Mouse (Mus musculus): Measurements from ENCODE around the gene Ano4. TPM values are rescaled to one million over a fixed set of nuclear protein-coding genes. Genes with fewer than 3 reads are reported as not detected.

Gene Ano4
- polyA plus RNA-seq, 1 experiment from 2014 or later, result not detected

- TF ChIP-seq CTCF (IDR thresholded peaks at IDR 0.05), result no peak
- no peak for ATAC-seq
- no peaks in the 10 kb centered on the region for H3K27me3 ChIP-seq
- ChIA-PET POLR2A (no interaction called here), CTCF (no interaction called here)
- no peak for DNase-seq (ENCODE audit: low read depth, low spot score)
- in situ Hi-C loops (cut with MboI; ENCODE audit: low pct_unique_long_range_greater_than_20kb), result no loop called here
These were observed 376.0 kb downstream of the Ano4 start for GRCm38 (mm10) chr10:88968586-88968985.

GRCm38 (mm10) chr10:88960791-88961190, 383.8 kb downstream of the Ano4 start:
- no peak for TF ChIP-seq CTCF (IDR thresholded peaks at IDR 0.05)
- no peaks in the 10 kb centered on the region for H3K27me3 ChIP-seq
- POLR2A ChIA-PET, result no interaction called here
- ATAC-seq (no peak), DNase-seq (ENCODE audit: low read depth, low spot score) (no peak)
- CTCF ChIA-PET, result no interaction called here
- in situ Hi-C loops (cut with MboI; ENCODE audit: low pct_unique_long_range_greater_than_20kb), result no loop called here

GRCm38 (mm10) chr10:88950297-88950653, 394.3 kb downstream of the Ano4 start:
- ATAC-seq (no peak), DNase-seq (ENCODE audit: low read depth, low spot score) (no peak)
- POLR2A ChIA-PET, result no interaction called here
- no peak for TF ChIP-seq CTCF (IDR thresholded peaks at IDR 0.05)
- CTCF ChIA-PET, result no interaction called here
- in situ Hi-C loops (cut with MboI; ENCODE audit: low pct_unique_long_range_greater_than_20kb), result no loop called here
- no peaks in the 10 kb centered on the region for H3K27me3 ChIP-seq

- DNase-seq (ENCODE audit: low read depth, low spot score) (no peak), ATAC-seq (no peak)
- ChIA-PET CTCF (no interaction called here), POLR2A (no interaction called here)
- in situ Hi-C loops (cut with MboI; ENCODE audit: low pct_unique_long_range_greater_than_20kb), result no loop called here
- no peaks in the 10 kb centered on the region for H3K27me3 ChIP-seq
- no peak for TF ChIP-seq CTCF (IDR thresholded peaks at IDR 0.05)
These were observed 394.8 kb downstream of the Ano4 start for GRCm38 (mm10) chr10:88949649-88950296.

Other genes with a start within 250 kb of the Ano4 start
- gene Gas2l3, start 99.2 kb upstream of the Ano4 start, polyA plus RNA-seq (2021), result 8.6 TPM
- gene Nr1h4, start 188.8 kb upstream of the Ano4 start, polyA plus RNA-seq (2021), result 1.3 TPM